Mouse (Mus musculus) megakaryocyte-erythroid progenitor cell, adult 5-6 weeks (primary cell): ENCODE data around the gene Coro1b. TPM values are rescaled to one million over a fixed set of nuclear protein-coding genes. Genes with fewer than 3 reads are reported as not detected.

ENCODE experiments used
- ATAC-seq: replicated peaks from 2 replicates; pipeline ENCODE4 v1.8.0; 2016; ENCODE audit warnings: mild to moderate bottlenecking, inconsistent platforms; ENCODE audit not compliant: severe bottlenecking, poor library complexity, low FRiP score, low TSS enrichment
- total RNA-seq, 2 experiments: library from RNA; stranded (forward) in 1 of 2; stranded (reverse) in 1 of 2; fragments of 200-1000, 215-1000 nt in 1 of 2; fragments of >200 nt in 1 of 2; fragmentation: Nextera tagmentation in 1 of 2; gene quantifications; 2 replicates each; pipeline ENCODE4 v1.2.3; 2014 to 2017

Coro1b gene
- total RNA-seq, 2 experiments from 2014 or later, result 97.1 to 123 TPM

DNA sequence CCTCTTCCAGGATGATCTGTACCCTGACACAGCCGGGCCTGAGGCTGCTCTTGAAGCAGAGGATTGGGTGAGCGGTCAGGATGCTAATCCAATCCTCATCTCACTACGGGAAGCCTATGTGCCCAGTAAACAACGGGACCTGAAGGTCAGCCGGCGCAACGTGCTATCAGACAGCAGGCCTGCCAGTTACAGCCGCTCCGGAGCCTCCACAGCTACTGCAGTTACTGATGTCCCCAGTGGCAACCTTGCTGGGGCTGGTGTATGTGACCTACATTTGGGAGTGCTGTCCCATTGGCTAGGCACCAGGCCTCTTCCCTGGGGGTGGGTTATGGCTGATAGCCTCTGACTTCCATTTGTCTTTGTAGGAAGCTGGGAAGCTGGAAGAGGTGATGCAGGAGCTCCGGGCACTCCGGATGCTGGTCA lies 4.8 kb downstream of the Coro1b start, which contains the start of gene Ptprcap:
Gene Ptprcap, plus strand, starts transcription at position 373 of the 423 bp plus-strand sequence.
- ATAC-seq, result no peak

- ATAC-seq, result no peak
These were observed 6.2 kb downstream of the Coro1b start for GRCm38 (mm10) chr19:4154437-4155222.

DNA sequence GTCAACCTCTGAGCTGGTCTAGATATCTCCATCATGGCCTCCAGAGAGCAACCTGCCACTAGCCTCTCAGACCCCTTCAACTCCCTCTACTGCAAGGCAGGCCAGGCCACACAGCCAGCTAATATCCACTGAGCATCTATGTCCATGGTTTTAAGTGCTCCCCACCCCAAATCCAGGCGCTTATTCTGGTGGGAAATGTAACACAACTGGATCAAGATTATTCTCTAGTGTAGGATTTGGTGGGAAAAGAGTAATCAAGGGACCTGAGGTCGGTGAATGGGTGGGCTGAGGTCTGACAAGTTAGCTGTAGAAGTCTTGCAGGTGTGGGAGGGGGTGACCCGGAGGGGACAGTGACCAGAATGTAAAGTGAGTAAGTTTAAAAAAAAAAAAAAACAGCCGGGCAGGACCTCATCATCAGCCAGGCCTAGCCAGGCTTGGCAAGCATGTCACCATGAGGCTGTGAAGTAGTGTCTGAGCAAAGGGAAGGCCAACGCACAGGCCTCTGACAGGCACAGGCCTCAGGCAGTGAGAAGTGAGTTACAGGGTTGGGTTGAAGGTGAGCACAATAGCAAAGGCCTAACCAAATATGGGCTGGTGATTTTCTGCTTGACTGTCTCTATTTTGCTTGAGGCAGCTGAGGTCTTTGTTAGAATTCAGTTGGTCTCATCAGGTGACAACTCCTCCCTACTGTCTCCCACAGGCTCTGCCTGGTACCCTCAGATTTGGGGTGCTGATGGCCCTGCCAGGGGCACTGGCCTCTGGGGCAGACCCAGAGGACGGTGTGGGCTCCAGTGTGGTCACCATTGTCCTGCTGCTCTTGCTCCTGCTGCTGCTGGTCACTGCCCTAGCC lies 7.0 kb downstream of the Coro1b start:
- peak; percentile 32 for ATAC-seq

- ATAC-seq, result 0 out of 2 replicates have a peak, but pooled peaks have one; percentile 5
These were observed 7.7 kb downstream of the Coro1b start for GRCm38 (mm10) chr19:4156073-4156579.

DNA sequence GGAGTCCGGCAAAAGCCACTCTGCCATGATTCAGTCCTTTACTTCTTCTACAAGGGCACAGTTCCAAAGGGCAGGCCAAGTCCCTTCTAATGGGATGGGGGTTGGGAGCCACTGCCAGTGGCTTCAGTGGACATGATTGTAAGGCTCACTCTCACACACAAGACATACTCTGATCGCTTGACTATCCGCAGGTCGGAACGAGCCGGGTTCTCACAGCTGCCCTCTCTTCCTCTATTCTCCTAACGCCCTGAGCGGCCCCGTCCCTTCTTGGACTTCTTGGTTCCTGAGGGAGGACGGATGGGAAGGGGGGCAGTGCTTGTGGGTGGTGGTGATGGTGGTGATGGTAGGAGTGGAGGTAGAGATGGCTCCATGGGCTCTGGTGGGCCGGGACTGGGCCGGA lies 8.4 kb downstream of the Coro1b start:
- no peak for ATAC-seq

DNA sequence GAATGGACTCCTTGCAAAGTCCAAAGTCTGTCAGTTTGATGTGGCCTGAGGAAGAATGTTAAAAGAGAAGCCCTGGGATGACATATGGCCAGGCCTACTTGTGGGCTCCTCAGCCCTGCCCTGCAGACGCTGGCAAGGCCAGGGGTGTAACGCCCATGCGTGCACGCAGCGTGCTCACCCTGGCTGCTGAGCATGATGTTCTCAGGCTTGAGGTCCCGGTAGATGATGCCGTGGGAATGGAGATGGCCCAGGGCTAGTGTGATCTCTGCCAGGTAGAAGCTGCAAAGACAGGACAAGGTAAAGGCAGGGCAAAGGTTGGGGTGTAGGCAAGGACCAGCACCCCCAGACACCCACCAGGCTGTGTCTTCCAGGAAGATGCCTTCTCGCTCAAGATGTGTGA lies 10.6 kb downstream of the Coro1b start:
- ATAC-seq, result no peak

GRCm38 (mm10) chr19:4162646-4163542 lies 14.5 kb downstream of the Coro1b start, which contains the start of gene Rps6kb2:
Rps6kb2 (minus strand) TSS chr19:4163354.
- peak; percentile 79 for ATAC-seq

DNA sequence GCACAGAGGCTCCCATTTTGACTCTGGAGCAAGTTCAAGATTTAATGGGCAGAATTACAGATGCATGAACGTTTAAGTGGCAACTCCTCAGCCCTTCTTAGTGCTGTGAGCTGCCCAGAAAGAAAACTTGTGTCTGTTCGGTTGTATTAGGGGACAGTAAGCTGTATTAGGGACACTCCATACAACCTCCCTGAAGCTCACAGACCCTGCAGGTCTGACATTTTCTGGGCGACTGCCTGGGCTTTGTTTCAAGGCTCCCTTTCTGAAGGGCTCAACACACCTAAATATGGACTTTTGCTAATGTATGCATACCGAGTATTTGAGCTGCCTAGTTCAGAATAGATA lies 15.1 kb downstream of the Coro1b start:
- 0 out of 2 replicates have a peak, but pooled peaks have one; percentile 0 for ATAC-seq

DNA sequence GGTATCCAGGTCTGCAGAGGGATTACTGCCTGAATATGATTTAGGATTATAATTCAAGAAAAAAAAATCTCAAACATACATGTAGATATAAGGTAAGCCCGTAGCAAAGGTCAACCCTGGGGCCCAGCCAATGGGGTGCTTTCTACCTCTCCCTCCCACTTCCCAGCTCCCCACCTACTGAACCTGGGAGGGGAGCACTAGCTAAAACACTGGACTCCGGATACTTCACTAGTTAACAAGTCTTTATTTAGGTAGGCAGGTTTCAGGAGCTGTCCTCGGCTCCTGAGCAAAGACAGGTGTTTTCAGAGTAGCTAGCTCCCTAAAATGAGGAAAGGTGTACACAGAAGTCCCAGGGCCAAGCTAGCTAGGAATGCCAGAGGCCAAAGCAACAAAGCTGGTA lies 15.7 kb downstream of the Coro1b start:
- ATAC-seq, result no peak

DNA sequence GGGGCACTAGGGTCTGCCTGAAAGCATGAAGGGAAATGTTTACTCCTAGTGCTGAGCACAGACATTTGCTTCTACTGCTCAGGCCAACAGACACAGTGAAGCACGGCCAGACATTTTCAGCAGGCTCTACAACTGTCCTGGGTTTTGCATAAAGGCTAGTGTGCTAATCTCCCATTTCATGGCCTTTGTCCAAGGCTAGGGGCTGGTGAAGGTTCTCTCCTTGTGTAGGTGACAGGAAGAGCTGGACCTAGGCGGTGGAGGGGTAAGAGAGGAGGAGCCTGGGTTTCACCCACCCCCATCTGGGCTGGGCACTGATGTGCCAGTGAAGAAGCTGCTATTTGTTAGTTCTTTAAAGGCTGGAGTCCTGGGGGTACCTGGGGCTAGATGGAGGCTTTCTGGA lies 16.3 kb downstream of the Coro1b start:
- ATAC-seq, result no peak

- no peak for ATAC-seq
These were observed 18.5 kb downstream of the Coro1b start for GRCm38 (mm10) chr19:4166678-4167476.

- ATAC-seq, result peak; percentile 92
These were observed 21.0 kb downstream of the Coro1b start for GRCm38 (mm10) chr19:4169378-4169784.

- peak; percentile 16 for ATAC-seq
These were observed 21.4 kb downstream of the Coro1b start for GRCm38 (mm10) chr19:4169810-4170209.

DNA sequence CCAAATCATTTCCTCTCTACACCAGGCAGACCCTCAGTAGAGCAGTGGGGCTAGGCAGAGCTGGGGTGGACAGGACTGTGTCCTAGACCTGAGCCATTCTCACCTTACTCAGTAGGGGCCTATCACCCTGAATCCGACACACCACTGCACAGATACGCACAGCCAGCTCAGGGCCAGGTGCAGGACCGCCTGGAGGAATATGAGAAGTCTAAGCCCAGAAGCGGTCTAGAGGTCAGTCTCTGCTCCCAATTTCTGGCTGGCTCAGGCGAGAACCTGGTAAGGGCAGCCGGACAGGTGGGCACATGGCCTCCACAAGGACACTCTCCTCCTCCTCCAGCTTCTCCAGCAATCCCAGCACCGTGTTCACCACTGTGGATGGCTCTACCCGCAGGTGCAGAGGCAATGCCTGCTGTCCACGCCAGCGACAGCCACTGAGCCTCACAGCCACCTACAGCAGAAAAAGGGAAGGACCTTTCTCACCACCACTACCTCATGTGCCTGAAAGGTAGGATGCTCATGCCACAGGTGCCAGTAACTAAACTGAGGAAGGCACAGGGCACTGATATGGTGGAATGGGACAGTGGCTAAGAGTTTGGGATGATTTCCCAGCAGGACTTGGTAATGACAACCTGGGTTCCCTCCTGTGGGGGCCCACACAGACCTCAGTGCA lies 22.4 kb downstream of the Coro1b start:
- no peak for ATAC-seq

DNA sequence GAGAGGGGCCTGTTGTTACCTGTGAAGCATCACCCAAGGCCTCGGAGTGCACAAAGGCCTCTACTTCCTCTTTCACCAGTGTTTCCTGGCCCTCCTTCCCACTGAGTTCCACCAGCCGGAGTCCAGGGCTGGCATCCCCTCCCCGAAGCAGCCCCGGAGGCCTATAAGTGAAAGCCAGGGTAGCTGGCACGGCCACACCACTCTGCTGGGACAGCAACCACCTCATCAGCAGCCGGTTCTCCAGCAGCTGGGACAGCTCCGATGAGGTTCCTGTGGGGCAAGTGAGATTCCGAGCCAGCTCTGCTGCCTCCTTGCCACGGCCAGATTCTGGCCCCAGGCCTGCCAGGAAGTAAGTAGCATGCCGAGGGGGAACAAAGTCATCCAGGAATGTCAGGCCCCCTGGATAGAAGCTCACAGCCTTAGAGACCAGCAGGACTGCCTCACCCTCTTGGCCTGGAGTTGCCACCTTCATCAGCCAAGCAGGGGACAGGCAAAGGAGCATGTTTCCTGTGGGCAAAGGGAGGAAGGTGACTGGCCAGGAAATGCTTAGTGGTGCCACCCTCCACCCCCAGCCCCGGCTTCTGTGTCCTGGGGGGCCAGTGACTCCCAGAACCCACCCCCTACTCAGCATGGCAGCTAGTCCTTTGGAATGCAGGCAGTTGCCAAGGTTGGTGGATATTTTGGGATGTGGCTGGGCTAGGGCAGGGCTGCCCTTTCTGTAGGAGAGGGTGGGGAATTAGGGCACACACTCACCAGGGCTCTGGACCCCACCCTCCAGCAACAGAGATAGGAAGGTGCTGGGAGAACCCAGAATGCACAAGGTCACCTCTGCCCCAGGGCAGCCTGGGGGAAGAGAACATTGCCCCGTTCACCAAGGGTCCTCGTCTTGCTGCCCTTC lies 23.2 kb downstream of the Coro1b start:
- no peak for ATAC-seq

DNA sequence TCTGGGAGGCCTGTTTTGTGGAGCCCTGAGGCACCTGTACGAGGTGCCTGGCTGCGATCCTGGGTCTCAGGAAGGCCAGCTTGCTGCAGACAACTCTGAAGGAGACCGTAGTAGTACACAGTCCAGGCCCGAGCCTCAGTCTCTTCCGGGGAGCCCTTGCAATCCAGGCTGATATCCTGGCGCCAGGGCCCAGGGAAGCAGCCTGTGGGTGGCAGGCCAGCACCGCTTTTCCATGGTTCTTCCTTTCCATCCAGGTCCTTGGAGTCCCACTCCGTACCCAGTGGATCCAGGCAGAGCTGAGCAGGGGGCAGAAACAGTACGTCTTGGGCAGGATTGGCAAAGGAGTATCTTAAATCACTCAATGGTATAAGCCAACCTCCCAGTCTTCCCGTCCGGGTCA lies 24.5 kb downstream of the Coro1b start:
- ATAC-seq, result no peak

- ATAC-seq, result no peak
These were observed 27.0 kb downstream of the Coro1b start, which contains the start of gene Carns1 for GRCm38 (mm10) chr19:4175368-4175947. Carns1 (minus strand) TSS chr19:4175479.
